Mouse (Mus musculus): ENCODE measurements around the gene Nucb2. TPM values are rescaled to one million over a fixed set of nuclear protein-coding genes. Genes with fewer than 3 reads are reported as not detected.

Gene Nucb2
- total RNA-seq (2023): 5.4 TPM

GRCm38 (mm10) chr7:116503879-116504817 lies at the start of gene Nucb2:
Gene Nucb2 (plus strand): TSS chr7:116504369.

Other genes starting within 250 kb of the Nucb2 start
- 24.6 TPM for gene Plekha7, start 196.0 kb upstream of the Nucb2 start, total RNA-seq (2023)
- 1,538 TPM for gene Rps13, start 170.2 kb upstream of the Nucb2 start, total RNA-seq (2023)
- gene Pik3c2a, start 60.9 kb upstream of the Nucb2 start, total RNA-seq (2023): 48.3 TPM

Data from CD4-positive naive resting alpha-beta T cell, adult 57 days (primary cell).